Comparison of ENCODE assay signal across 10 mouse cellular contexts in genomic region chr17:27650160-27650559, GRCm38 (mm10). TPM values are rescaled to one million over a fixed set of nuclear protein-coding genes. Genes with fewer than 3 reads are reported as not detected.
A peak's percentile ranks its signal among the peaks of the same experiment; 100 is the strongest.
DNase-seq lines count a peak whose midpoint lies in the region; ATAC-seq and TF ChIP-seq lines count a peak whose summit lies in the region.
"Had no signal": no experiment of that assay in that cellular context is flagged by ENCODE, and none has a peak within 500 bp of the region (broad histone marks: within the 10 kb centered on the region; RNA-seq: fewer than 3 reads in every experiment).

No protein-coding gene starts in this region.

- H3K27me3 ChIP-seq in E14TG2a.4 (ENCODE audit: insufficient read depth, low read length) = peaks cover 49% of the 10 kb centered on the region
- H3K27me3 ChIP-seq: hindbrain, embryonic 15.5 days had no signal

- H3K27ac ChIP-seq in left cerebral cortex, adult 2 months = no peak overlapping the region
- H3K27ac ChIP-seq: hindbrain, embryonic 15.5 days; stomach, embryonic 15.5 days had no signal

- peak; percentile 84 for TF ChIP-seq CTCF in left cerebral cortex, adult 2 months (IDR thresholded peaks at IDR 0.05)
- TF ChIP-seq CTCF in E14TG2a.4 (conservative IDR thresholded peaks at IDR 0.05; ENCODE audit: low read length) = peak; percentile 82

- peak; percentile 78 for ATAC-seq in monocyte, adult 5-6 weeks (replicated peaks; ENCODE audit: insufficient number of reproducible peaks, low FRiP score, low TSS enrichment, poor library complexity, severe bottlenecking)

- peaks cover 3% of the 10 kb centered on the region; the same call in 1 of the 2 replicates for H3K9me3 ChIP-seq in E14TG2a.4 (ENCODE audit: low read length)
- H3K9me3 ChIP-seq: hindbrain, embryonic 15.5 days; stomach, embryonic 15.5 days had no signal

- H3K36me3 ChIP-seq in E14TG2a.4 (ENCODE audit: insufficient read depth, low read length) = no peaks in the 10 kb centered on the region
- H3K36me3 ChIP-seq: hindbrain, embryonic 15.5 days; stomach, embryonic 15.5 days had no signal

- peaks cover 57% of the 10 kb centered on the region for H3K4me1 ChIP-seq in E14TG2a.4 (replicated peaks; ENCODE audit: low read depth, low read length)
- H3K4me1 ChIP-seq: stomach, embryonic 15.5 days had no signal

- intact Hi-C loops in left cerebral cortex, adult 2 months (cut with DNase I) = loop anchor here (1.0 to 10.0 kb wide), 3 partner anchors 52 to 185 kb away; partner anchors contain the start of gene Snrpc

- H3K4me3 ChIP-seq in left cerebral cortex, adult 2 months = no peak overlapping the region
- H3K4me3 ChIP-seq in E14TG2a.4 (replicated peaks; ENCODE audit: low read length) = no peak overlapping the region
- H3K4me3 ChIP-seq: hindbrain, embryonic 15.5 days; stomach, embryonic 15.5 days had no signal

- DNase-seq in left cerebral cortex, adult 2 months (ENCODE audit: extremely low spot score in 1 of 2, low spot score in 2 of 2) = peak; percentile 49 to 64
- no peak for DNase-seq in left cerebral cortex, adult 8-10 months (ENCODE audit: low spot score in 2 of 2)
- DNase-seq in adrenal gland, adult 8-10 months = peak; percentile 52
- peak; percentile 62 for DNase-seq in embryo, embryonic 11.5 days (ENCODE audit: low read depth, low spot score)
- DNase-seq in kidney, adult 9 months = peak; percentile 83
- no peak for DNase-seq in Muller cell, postnatal 12 days (ENCODE audit: inconsistent ontology term)

RNA-seq across cellular contexts. Expression of gene Pacsin1, which starts 5.1 kb away (rescaled TPM):
- total RNA-seq in left cerebral cortex, adult 2 months (2021) = 100 to 1,000 TPM; 436 to 459 TPM
- 100 to 1,000 TPM; 377 to 404 (median 391) TPM for total RNA-seq in left cerebral cortex, adult 8-10 months (2022)
- 10 to 100 TPM in 1 of 4 experiments, 1 to 10 TPM in 3; 3.9 to 11.2 (median 7.9) TPM for total RNA-seq in adrenal gland, adult 8-10 months (2022)
- 1.8 TPM in 1 of 3 replicates, not detected in the others for total RNA-seq in monocyte, adult 5-6 weeks (2017)

RNA-seq across cellular contexts. Expression of gene Rps10, which starts 13.7 kb away (rescaled TPM):
- 100 to 1,000 TPM; 444 to 464 TPM for total RNA-seq in left cerebral cortex, adult 2 months (2021)
- 100 to 1,000 TPM; 424 to 529 (median 492) TPM for total RNA-seq in left cerebral cortex, adult 8-10 months (2022)
- 100 to 1,000 TPM; 828 to 975 (median 886) TPM for total RNA-seq in adrenal gland, adult 8-10 months (2022)
- total RNA-seq in monocyte, adult 5-6 weeks (2017) = 1,083 to 1,310 TPM (median 1,165 TPM) in 3 replicates

RNA-seq across cellular contexts. Expression of gene RPS10-NUDT3, which starts 15.1 kb away (rescaled TPM):
- total RNA-seq in left cerebral cortex, adult 2 months (2021) = 1 to 10 TPM in 1 of 2 experiments, not detected in 1; 2.0 TPM
- 1 to 10 TPM in 1 of 4 experiments, not detected in 3; 2.0 TPM for total RNA-seq in left cerebral cortex, adult 8-10 months (2022)
- total RNA-seq in adrenal gland, adult 8-10 months (2022) = not detected
- not detected in 3 replicates for total RNA-seq in monocyte, adult 5-6 weeks (2017)

RNA-seq across cellular contexts. Expression of gene Nudt3, which starts 26.9 kb away (rescaled TPM):
- total RNA-seq in left cerebral cortex, adult 2 months (2021) = 100 to 1,000 TPM; 550 to 603 TPM
- 100 to 1,000 TPM; 583 to 634 (median 585) TPM for total RNA-seq in left cerebral cortex, adult 8-10 months (2022)
- 100 to 1,000 TPM; 194 to 226 (median 212) TPM for total RNA-seq in adrenal gland, adult 8-10 months (2022)
- 74.6 to 166 TPM (median 113 TPM) in 3 replicates for total RNA-seq in monocyte, adult 5-6 weeks (2017)

Comparison
In these comparisons a context has a peak if more than half of its experiments do, and no peak if none do; other contexts are left out.
1. DNase-seq: peak in left cerebral cortex, adult 2 months (2 of 2), adrenal gland, adult 8-10 months (single experiment), embryo, embryonic 11.5 days (single experiment) and kidney, adult 9 months (single experiment); none in left cerebral cortex, adult 8-10 months (0 of 2) and Muller cell, postnatal 12 days (single experiment).
2. RNA of gene Pacsin1, which starts 5.1 kb away (total RNA-seq): 436 to 459 TPM in left cerebral cortex, adult 2 months and 377 to 404 TPM in left cerebral cortex, adult 8-10 months; 3.9 to 11.2 TPM in adrenal gland, adult 8-10 months and 1.8 TPM in monocyte, adult 5-6 weeks; every median in the first group is over 10 times any median in the second.